Mouse (Mus musculus): Measurements from ENCODE around the gene Plac1. TPM values are rescaled to one million over a fixed set of nuclear protein-coding genes. Genes with fewer than 3 reads are reported as not detected.

The Plac1 gene
- polyA plus RNA-seq, 1 experiment from 2014 or later: 0.93 TPM

DNA sequence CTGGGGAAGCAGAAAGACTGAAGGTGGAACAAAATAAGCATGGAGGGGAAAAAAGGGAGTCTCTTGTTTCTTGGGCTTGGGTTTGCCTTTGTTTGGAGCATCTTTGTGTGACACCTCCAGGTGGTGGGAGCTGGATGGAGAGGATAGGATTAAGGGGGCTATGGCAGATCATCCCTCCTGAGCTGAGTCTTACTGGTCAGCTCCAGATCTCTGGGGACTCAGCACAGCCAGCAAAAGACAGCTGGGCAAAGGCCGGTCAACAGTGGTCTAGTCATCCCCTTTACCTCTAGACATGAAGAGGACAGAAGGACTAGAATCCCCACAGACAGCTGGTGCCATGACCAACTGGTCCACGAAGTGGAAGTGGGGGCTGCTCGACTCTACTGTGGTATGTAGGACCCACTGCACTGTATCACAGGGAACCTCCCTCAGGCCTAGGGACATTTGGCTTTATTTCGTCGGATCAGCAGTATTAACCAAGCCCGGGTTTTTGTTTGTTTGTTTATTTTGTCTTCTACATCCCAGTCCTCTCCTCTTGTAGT is 113.3 kb downstream of the Plac1 start:
- Histone ChIP-seq H3K36me3 (ENCODE audit: control insufficient read depth, insufficient read depth) (no peaks in the 10 kb centered on the region), H3K9ac (ENCODE audit: low read depth, low read length) (no peak overlapping the region), H3K4me1 (replicated peaks; ENCODE audit: control insufficient read depth, insufficient read depth, low read length) (no peaks in the 10 kb centered on the region), H3K4me3 (ENCODE audit: low read depth, low read length) (no peak overlapping the region), H3K9me3 (ENCODE audit: control insufficient read depth) (no peaks in the 10 kb centered on the region), H3K27ac (ENCODE audit: low read depth, low read length) (no peak overlapping the region), H3K27me3 (replicated peaks; ENCODE audit: control insufficient read depth, insufficient read depth, low read length) (no peaks in the 10 kb centered on the region), H3K4me2 (replicated peaks; ENCODE audit: low read depth) (no peak overlapping the region)
- WGBS: 78% methylated on average over 6 of the region's 6 CpGs
- no peak for ATAC-seq
- TF ChIP-seq CTCF (IDR thresholded peaks at IDR 0.05; ENCODE audit: low read depth): no peak

GRCm38 (mm10) chrX:53125838-53126467 is 114.0 kb downstream of the Plac1 start:
- Histone ChIP-seq H3K9ac (ENCODE audit: low read depth, low read length) (no peak overlapping the region), H3K36me3 (ENCODE audit: control insufficient read depth, insufficient read depth) (no peaks in the 10 kb centered on the region), H3K9me3 (ENCODE audit: control insufficient read depth) (no peaks in the 10 kb centered on the region), H3K4me3 (ENCODE audit: low read depth, low read length) (no peak overlapping the region), H3K4me1 (replicated peaks; ENCODE audit: control insufficient read depth, insufficient read depth, low read length) (no peaks in the 10 kb centered on the region), H3K4me2 (replicated peaks; ENCODE audit: low read depth) (no peak overlapping the region), H3K27ac (ENCODE audit: low read depth, low read length) (no peak overlapping the region), H3K27me3 (replicated peaks; ENCODE audit: control insufficient read depth, insufficient read depth, low read length) (no peaks in the 10 kb centered on the region)
- WGBS: 38% methylated on average over 3 of the region's 3 CpGs
- no peak for TF ChIP-seq CTCF (IDR thresholded peaks at IDR 0.05; ENCODE audit: low read depth)
- no peak for ATAC-seq

GRCm38 (mm10) chrX:53123562-53123961 is 116.3 kb downstream of the Plac1 start:
- 23% methylated on average over 1 of the region's 1 CpGs for WGBS
- no peak overlapping the region for H3K27ac ChIP-seq (ENCODE audit: low read depth, low read length)
- H3K4me1 ChIP-seq (replicated peaks; ENCODE audit: control insufficient read depth, insufficient read depth, low read length): no peaks in the 10 kb centered on the region
- H3K4me2 ChIP-seq (replicated peaks; ENCODE audit: low read depth): no peak overlapping the region
- no peaks in the 10 kb centered on the region for H3K9me3 ChIP-seq (ENCODE audit: control insufficient read depth)
- no peaks in the 10 kb centered on the region for H3K36me3 ChIP-seq (ENCODE audit: control insufficient read depth, insufficient read depth)
- no peak for ATAC-seq
- no peaks in the 10 kb centered on the region for H3K27me3 ChIP-seq (replicated peaks; ENCODE audit: control insufficient read depth, insufficient read depth, low read length)
- no peak for TF ChIP-seq CTCF (IDR thresholded peaks at IDR 0.05; ENCODE audit: low read depth)
- no peak overlapping the region for H3K9ac ChIP-seq (ENCODE audit: low read depth, low read length)
- no peak overlapping the region for H3K4me3 ChIP-seq (ENCODE audit: low read depth, low read length)

DNA sequence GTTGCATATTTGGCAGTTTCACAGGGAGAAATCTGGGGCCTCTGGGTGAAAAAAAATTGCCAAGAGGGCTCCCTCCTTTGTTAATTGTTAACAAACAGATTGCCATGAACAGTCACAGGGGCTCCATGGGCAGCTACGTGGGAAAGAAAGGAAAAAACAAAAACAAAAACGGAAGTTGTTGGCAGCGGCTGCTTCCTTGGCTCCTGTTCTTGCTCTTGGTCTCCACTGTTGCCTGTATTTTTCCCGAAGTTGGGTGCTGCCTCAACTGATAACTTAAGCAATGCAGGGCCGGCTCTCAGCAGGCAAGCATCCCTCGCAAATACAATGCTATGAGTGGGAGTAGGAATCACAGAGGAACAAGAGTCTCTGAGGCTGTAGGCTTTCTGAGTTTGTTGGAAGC is 121.3 kb downstream of the Plac1 start:
- TF ChIP-seq CTCF (IDR thresholded peaks at IDR 0.05; ENCODE audit: low read depth): no peak
- no peaks in the 10 kb centered on the region for H3K36me3 ChIP-seq (ENCODE audit: control insufficient read depth, insufficient read depth)
- no peak overlapping the region for H3K27ac ChIP-seq (ENCODE audit: low read depth, low read length)
- no peaks in the 10 kb centered on the region for H3K9me3 ChIP-seq (ENCODE audit: control insufficient read depth)
- H3K27me3 ChIP-seq (replicated peaks; ENCODE audit: control insufficient read depth, insufficient read depth, low read length): no peaks in the 10 kb centered on the region
- WGBS: 65% methylated on average over 6 of the region's 6 CpGs
- no peaks in the 10 kb centered on the region for H3K4me1 ChIP-seq (replicated peaks; ENCODE audit: control insufficient read depth, insufficient read depth, low read length)
- H3K9ac ChIP-seq (ENCODE audit: low read depth, low read length): no peak overlapping the region
- H3K4me2 ChIP-seq (replicated peaks; ENCODE audit: low read depth): no peak overlapping the region
- no peak overlapping the region for H3K4me3 ChIP-seq (ENCODE audit: low read depth, low read length)
- ATAC-seq: no peak

DNA sequence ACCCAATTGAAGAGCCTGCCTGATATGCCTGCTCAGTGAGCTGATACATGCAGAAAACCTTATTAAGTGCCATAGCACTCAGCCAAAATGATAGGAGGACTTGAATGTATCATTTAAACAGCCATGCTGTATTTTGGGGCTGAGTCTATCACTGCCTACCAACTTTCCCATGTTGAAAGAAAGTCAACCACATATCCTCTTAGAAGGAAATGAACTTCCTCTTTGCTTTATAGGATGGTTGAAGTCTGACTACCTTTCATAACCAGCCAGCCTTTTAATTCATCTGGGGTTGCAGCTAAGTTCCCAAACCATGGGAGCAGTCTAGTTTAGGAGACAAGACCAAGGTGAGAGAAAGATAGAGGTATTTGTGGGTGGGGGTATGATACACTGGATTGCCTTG is 121.9 kb downstream of the Plac1 start:
- no peak for TF ChIP-seq CTCF (IDR thresholded peaks at IDR 0.05; ENCODE audit: low read depth)
- Histone ChIP-seq H3K27me3 (replicated peaks; ENCODE audit: control insufficient read depth, insufficient read depth, low read length) (no peaks in the 10 kb centered on the region), H3K4me2 (replicated peaks; ENCODE audit: low read depth) (no peak overlapping the region), H3K4me1 (replicated peaks; ENCODE audit: control insufficient read depth, insufficient read depth, low read length) (no peaks in the 10 kb centered on the region), H3K27ac (ENCODE audit: low read depth, low read length) (no peak overlapping the region), H3K9ac (ENCODE audit: low read depth, low read length) (no peak overlapping the region), H3K9me3 (ENCODE audit: control insufficient read depth) (no peaks in the 10 kb centered on the region), H3K4me3 (ENCODE audit: low read depth, low read length) (no peak overlapping the region), H3K36me3 (ENCODE audit: control insufficient read depth, insufficient read depth) (no peaks in the 10 kb centered on the region)
- ATAC-seq: no peak

GRCm38 (mm10) chrX:53114994-53115393 is 124.9 kb downstream of the Plac1 start:
- Histone ChIP-seq H3K27me3 (replicated peaks; ENCODE audit: control insufficient read depth, insufficient read depth, low read length) (no peaks in the 10 kb centered on the region), H3K4me3 (ENCODE audit: low read depth, low read length) (no peak overlapping the region), H3K4me2 (replicated peaks; ENCODE audit: low read depth) (no peak overlapping the region), H3K27ac (ENCODE audit: low read depth, low read length) (no peak overlapping the region), H3K36me3 (ENCODE audit: control insufficient read depth, insufficient read depth) (no peaks in the 10 kb centered on the region), H3K9me3 (ENCODE audit: control insufficient read depth) (no peaks in the 10 kb centered on the region), H3K9ac (ENCODE audit: low read depth, low read length) (no peak overlapping the region), H3K4me1 (replicated peaks; ENCODE audit: control insufficient read depth, insufficient read depth, low read length) (no peaks in the 10 kb centered on the region)
- TF ChIP-seq CTCF (IDR thresholded peaks at IDR 0.05; ENCODE audit: low read depth): no peak
- WGBS: 65% methylated on average over 7 of the region's 7 CpGs
- no peak for ATAC-seq

Data from intestine, postnatal 0 days (tissue).